Mouse (Mus musculus): ENCODE results near the gene Zfp995. TPM values are rescaled to one million over a fixed set of nuclear protein-coding genes. Genes with fewer than 3 reads are reported as not detected.
"Not testable (repeated sequence)": the region's sequence is repeated elsewhere in the genome, so short reads cannot be mapped to it uniquely, and the experiment has no call there.

Zfp995 gene
- polyA plus RNA-seq (2014; fragmentation: Nextera tagmentation; extraction: Ambion mirVana) = 7.4 and 7.6 TPM in 2 replicates

DNA sequence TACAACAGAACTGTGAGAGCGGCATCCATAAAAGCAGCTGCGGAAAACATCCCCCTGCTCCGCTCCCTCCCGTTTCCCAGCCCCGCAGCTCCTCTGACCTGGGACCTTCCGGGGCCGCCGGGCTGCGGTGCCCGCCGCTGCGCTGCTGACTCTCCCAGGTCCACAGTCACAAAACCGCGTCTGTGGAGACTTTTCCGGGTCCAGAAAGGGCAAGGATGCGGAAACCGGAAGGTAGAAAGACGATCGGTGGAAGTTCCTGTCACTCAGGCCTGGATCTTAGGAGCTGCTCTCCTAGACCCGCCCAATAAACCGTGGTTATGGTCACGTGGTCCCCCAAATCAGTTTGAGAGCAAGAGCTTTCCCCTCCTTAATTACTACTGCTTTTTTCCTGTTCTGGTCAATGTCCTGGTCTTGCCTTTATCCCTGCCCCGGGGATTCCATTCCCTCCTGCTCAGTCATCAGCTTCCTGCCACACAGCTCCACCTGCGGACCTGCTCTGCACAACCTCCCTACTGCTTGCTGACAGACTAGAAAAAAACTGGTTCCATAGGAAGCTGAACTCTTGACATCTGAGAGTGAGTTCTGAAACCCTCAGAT lies at the start of gene Zfp995:
Zfp995 (minus strand) TSS at position 471 of the 597 bp plus-strand sequence.
- peak; percentile 84 for DNase-seq (ENCODE audit: low spot score)
- not testable (repeated sequence) for H3K36me3 ChIP-seq (ENCODE audit: control insufficient read depth, insufficient read depth, low read length); H3K27ac ChIP-seq (replicated peaks; ENCODE audit: low read depth, low read length); H3K9me3 ChIP-seq (ENCODE audit: control insufficient read depth, low read length); H3K4me1 ChIP-seq (ENCODE audit: control insufficient read depth, insufficient read depth, low read length); H3K27me3 ChIP-seq (replicated peaks; ENCODE audit: control insufficient read depth, insufficient read depth, low read length)
- Histone ChIP-seq H3K4me3 (ENCODE audit: low read depth, low read length) (peak within 1 kb of the TSS; percentile 64), H3K9ac (ENCODE audit: low read depth, low read length) (peak within 1 kb of the TSS; percentile 74), H3K4me2 (ENCODE audit: low read depth, low read length) (peak within 1 kb of the TSS; percentile 74)
- peak; percentile 100 for ATAC-seq (ENCODE audit: low read depth)
- under 1% methylated on average over 24 of the region's 24 CpGs for WGBS

GRCm38 (mm10) chr17:21909039-21909438 lies 687 bp downstream of the Zfp995 start:
- H3K4me1 ChIP-seq (ENCODE audit: control insufficient read depth, insufficient read depth, low read length) = no peaks in the 10 kb centered on the region
- DNase-seq (ENCODE audit: low spot score) = no peak
- no peaks in the 10 kb centered on the region for H3K9me3 ChIP-seq (ENCODE audit: control insufficient read depth, low read length)
- no peaks in the 10 kb centered on the region for H3K36me3 ChIP-seq (ENCODE audit: control insufficient read depth, insufficient read depth, low read length)
- peak overlapping the region; percentile 64 for H3K4me3 ChIP-seq (ENCODE audit: low read depth, low read length)
- 6% methylated on average over 3 of the region's 3 CpGs for WGBS
- peak; percentile 65 for ATAC-seq (ENCODE audit: low read depth)
- no peaks in the 10 kb centered on the region for H3K27me3 ChIP-seq (replicated peaks; ENCODE audit: control insufficient read depth, insufficient read depth, low read length)
- peak overlapping the region; percentile 74 for H3K9ac ChIP-seq (ENCODE audit: low read depth, low read length)
- H3K4me2 ChIP-seq (ENCODE audit: low read depth, low read length) = peak overlapping the region; percentile 74
- no peak overlapping the region for H3K27ac ChIP-seq (replicated peaks; ENCODE audit: low read depth, low read length)

- DNase-seq (ENCODE audit: low spot score) (no peak), ATAC-seq (ENCODE audit: low read depth) (no peak)
- WGBS = 70% methylated on average over 1 of the region's 1 CpGs
Observed at GRCm38 (mm10) chr17:21871256-21871655, 38.5 kb downstream of the Zfp995 start.

DNA sequence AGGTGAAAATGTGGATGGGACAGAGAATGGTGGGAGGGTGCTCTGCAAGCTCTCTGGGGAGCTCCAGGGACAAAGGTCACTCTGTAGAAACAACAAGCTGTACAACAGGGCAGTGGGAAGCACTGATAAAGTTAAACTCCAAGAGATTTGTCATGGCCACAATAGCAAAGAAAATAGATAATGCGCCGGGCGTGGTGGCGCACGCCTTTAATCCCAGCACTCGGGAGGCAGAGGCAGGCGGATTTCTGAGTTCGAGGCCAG lies 63.5 kb downstream of the Zfp995 start:
- not testable (repeated sequence) for H3K4me2 ChIP-seq (ENCODE audit: low read depth, low read length); H3K27ac ChIP-seq (replicated peaks; ENCODE audit: low read depth, low read length)

More at GRCm38 (mm10) chr17:21871256-21871655, 38.5 kb downstream of the Zfp995 start:
- Histone ChIP-seq H3K9ac (ENCODE audit: low read depth, low read length) (no peak overlapping the region), H3K9me3 (ENCODE audit: control insufficient read depth, low read length) (peaks cover 2% of the 10 kb centered on the region; the same call in 1 of the 2 replicates), H3K27ac (replicated peaks; ENCODE audit: low read depth, low read length) (no peak overlapping the region), H3K36me3 (ENCODE audit: control insufficient read depth, insufficient read depth, low read length) (no peaks in the 10 kb centered on the region), H3K4me1 (ENCODE audit: control insufficient read depth, insufficient read depth, low read length) (no peaks in the 10 kb centered on the region), H3K27me3 (replicated peaks; ENCODE audit: control insufficient read depth, insufficient read depth, low read length) (no peaks in the 10 kb centered on the region), H3K4me3 (ENCODE audit: low read depth, low read length) (no peak overlapping the region), H3K4me2 (ENCODE audit: low read depth, low read length) (no peak overlapping the region)

DNA sequence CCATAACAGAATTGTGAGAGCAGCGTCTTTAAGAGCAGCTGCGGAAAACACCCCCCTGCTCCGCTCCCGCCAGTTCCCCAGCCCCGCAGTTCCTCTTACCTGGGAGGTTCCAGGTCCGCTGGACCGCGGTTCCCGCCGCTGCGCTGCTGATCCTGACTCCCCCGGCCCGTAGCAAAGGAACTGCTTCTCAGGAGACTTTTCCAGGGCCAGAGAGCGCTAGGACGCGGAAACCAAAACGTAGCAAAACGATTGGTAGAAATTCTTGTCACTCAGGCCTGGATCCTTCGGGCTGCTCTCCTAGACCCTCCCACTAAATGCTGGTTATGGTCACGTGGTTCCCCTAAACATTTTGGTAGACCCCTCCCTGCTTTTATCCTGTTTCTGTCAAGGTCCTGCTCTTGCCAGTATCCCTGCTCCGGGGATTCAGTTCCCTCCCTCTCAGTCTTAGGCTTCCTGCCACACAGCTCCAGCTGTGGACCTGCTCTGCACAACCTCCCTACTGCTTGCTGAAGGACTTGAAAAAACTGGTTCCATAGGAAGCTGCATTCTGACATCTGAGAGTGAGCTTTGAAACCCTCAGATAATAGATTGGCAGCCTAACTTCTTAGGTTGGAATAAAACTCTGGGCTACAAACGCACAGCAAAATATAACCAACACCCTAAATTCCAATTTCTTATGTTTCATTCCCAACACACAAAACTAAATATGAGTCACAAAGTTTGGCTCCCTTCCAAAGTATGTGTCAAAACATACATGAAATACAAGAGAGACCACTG lies 64.0 kb downstream of the Zfp995 start, which contains the start of gene Zfp820:
Zfp820 (minus strand) TSS at position 228 of the 777 bp plus-strand sequence.
- H3K27me3 ChIP-seq (replicated peaks; ENCODE audit: control insufficient read depth, insufficient read depth, low read length) = no peaks in the 10 kb centered on the region
- 1% methylated on average over 22 of the region's 22 CpGs for WGBS
- H3K9me3 ChIP-seq (ENCODE audit: control insufficient read depth, low read length) = no peaks in the 10 kb centered on the region
- peak; percentile 96 for DNase-seq (ENCODE audit: low spot score)
- peak within 1 kb of the TSS; percentile 58 for H3K4me2 ChIP-seq (ENCODE audit: low read depth, low read length)
- peak within 1 kb of the TSS; percentile 81 for H3K27ac ChIP-seq (replicated peaks; ENCODE audit: low read depth, low read length)
- no peaks in the 10 kb centered on the region for H3K4me1 ChIP-seq (ENCODE audit: control insufficient read depth, insufficient read depth, low read length)
- peak within 1 kb of the TSS; percentile 69 for H3K4me3 ChIP-seq (ENCODE audit: low read depth, low read length)
- H3K9ac ChIP-seq (ENCODE audit: low read depth, low read length) = peak within 1 kb of the TSS; percentile 82
- peak; percentile 99 for ATAC-seq (ENCODE audit: low read depth)
- no peaks in the 10 kb centered on the region for H3K36me3 ChIP-seq (ENCODE audit: control insufficient read depth, insufficient read depth, low read length)

More for the DNA sequence above, 63.5 kb downstream of the Zfp995 start:
- not testable (repeated sequence) for H3K9me3 ChIP-seq (ENCODE audit: control insufficient read depth, low read length); H3K27me3 ChIP-seq (replicated peaks; ENCODE audit: control insufficient read depth, insufficient read depth, low read length); H3K9ac ChIP-seq (ENCODE audit: low read depth, low read length); H3K36me3 ChIP-seq (ENCODE audit: control insufficient read depth, insufficient read depth, low read length); DNase-seq (ENCODE audit: low spot score); H3K4me3 ChIP-seq (ENCODE audit: low read depth, low read length); ATAC-seq (ENCODE audit: low read depth); H3K4me1 ChIP-seq (ENCODE audit: control insufficient read depth, insufficient read depth, low read length)
- 95% methylated on average over 7 of the region's 8 CpGs for WGBS

GRCm38 (mm10) chr17:21838510-21838909 lies 71.2 kb downstream of the Zfp995 start:
- H3K4me1 ChIP-seq (ENCODE audit: control insufficient read depth, insufficient read depth, low read length) = no peaks in the 10 kb centered on the region
- no peak overlapping the region for H3K27ac ChIP-seq (replicated peaks; ENCODE audit: low read depth, low read length)
- H3K9me3 ChIP-seq (ENCODE audit: control insufficient read depth, low read length) = no peaks in the 10 kb centered on the region
- no peak overlapping the region for H3K4me3 ChIP-seq (ENCODE audit: low read depth, low read length)
- ATAC-seq (ENCODE audit: low read depth) = no peak
- no peak overlapping the region for H3K4me2 ChIP-seq (ENCODE audit: low read depth, low read length)
- H3K27me3 ChIP-seq (replicated peaks; ENCODE audit: control insufficient read depth, insufficient read depth, low read length) = no peaks in the 10 kb centered on the region
- 0 out of 2 replicates have a peak, but pooled peaks cover 3% of the 10 kb centered on the region for H3K36me3 ChIP-seq (ENCODE audit: control insufficient read depth, insufficient read depth, low read length)
- WGBS = 53% methylated on average over 2 of the region's 2 CpGs
- H3K9ac ChIP-seq (ENCODE audit: low read depth, low read length) = no peak overlapping the region
- no peak for DNase-seq (ENCODE audit: low spot score)

Other genes starting within 250 kb of the Zfp995 start
- gene Gm10226, start 218.1 kb downstream of the Zfp995 start, polyA plus RNA-seq (2014; fragmentation: Nextera tagmentation; extraction: Ambion mirVana) = 6.6 and 8.8 TPM in 2 replicates
- gene Zfp760, start 202.2 kb downstream of the Zfp995 start, polyA plus RNA-seq (2014; fragmentation: Nextera tagmentation; extraction: Ambion mirVana) = 13.4 and 13.7 TPM in 2 replicates
- gene Zfp229, start 179.1 kb downstream of the Zfp995 start, polyA plus RNA-seq (2014; fragmentation: Nextera tagmentation; extraction: Ambion mirVana) = 6.1 and 6.9 TPM in 2 replicates
- gene Zfp820, start 64.2 kb downstream of the Zfp995 start, polyA plus RNA-seq (2014; fragmentation: Nextera tagmentation; extraction: Ambion mirVana) = 7.9 and 9.2 TPM in 2 replicates
- gene Zfp942, start 52.5 kb upstream of the Zfp995 start, polyA plus RNA-seq (2014; fragmentation: Nextera tagmentation; extraction: Ambion mirVana) = 19.0 and 23.5 TPM in 2 replicates
- 17.6 and 21.2 TPM in 2 replicates for gene Zfp943, start 52.6 kb upstream of the Zfp995 start, polyA plus RNA-seq (2014; fragmentation: Nextera tagmentation; extraction: Ambion mirVana)

Data from embryonic facial prominence, embryonic 14.5 days (tissue).